Mouse (Mus musculus) liver, postnatal 0 days (tissue): Measurements from ENCODE around the gene A030014E15Rik. TPM values are rescaled to one million over a fixed set of nuclear protein-coding genes. Genes with fewer than 3 reads are reported as not detected.

Experiments
- ATAC-seq: fragments of 200-750 bp; cut with Nextera tagmentation; 2 replicates; pipeline ENCODE4 v1.8.0; 2017; ENCODE audit warnings: mild to moderate bottlenecking, moderate library complexity
- DNase-seq: peaks from one replicate; pipeline ENCODE4 v3.0.0-alpha.2; 2016
- H3K27ac ChIP-seq: fragments of 300-500 bp; sonication (generic); 2 replicates; pipeline ENCODE4 v1.5.1; 2014; ENCODE audit warnings: antibody characterized with exemption, moderate library complexity, mild to moderate bottlenecking, low read depth
- H3K27me3 ChIP-seq: fragments of 300-500 bp; sonication (generic); 2 replicates; pipeline ENCODE4 v1.6.1; 2014; ENCODE audit warnings: low read length, control low read depth, mixed read lengths; ENCODE audit not compliant: insufficient read depth
- H3K36me3 ChIP-seq: fragments of 300-500 bp; sonication (generic); replicated peaks from 2 replicates; pipeline ENCODE4 v1.6.1; 2014; ENCODE audit warnings: mild to moderate bottlenecking, control low read depth, low read length, moderate library complexity, mixed read lengths; ENCODE audit not compliant: insufficient read depth
- H3K4me1 ChIP-seq: fragments of 300-500 bp; sonication (generic); 2 replicates; pipeline ENCODE4 v1.6.1; 2014; ENCODE audit warnings: antibody characterized with exemption, mild to moderate bottlenecking, control low read depth; ENCODE audit not compliant: insufficient read depth
- H3K4me2 ChIP-seq: fragments of 300-500 bp; sonication (generic); 2 replicates; pipeline ENCODE4 v1.6.1; 2014; ENCODE audit warnings: low read depth, mild to moderate bottlenecking, low read length, moderate library complexity, mixed read lengths
- H3K4me3 ChIP-seq: fragments of 300-500 bp; sonication (generic); 2 replicates; pipeline ENCODE4 v1.5.1; 2014; ENCODE audit warnings: low read depth, low read length
- H3K9ac ChIP-seq: fragments of 300-500 bp; sonication (generic); replicated peaks from 2 replicates; pipeline ENCODE4 v1.6.1; 2014; ENCODE audit warnings: mild to moderate bottlenecking, moderate library complexity
- H3K9me3 ChIP-seq: fragments of 300-500 bp; sonication (generic); 2 replicates; pipeline ENCODE4 v1.6.1; 2016; ENCODE audit warnings: mild to moderate bottlenecking, control low read depth, low read length, mixed read lengths
- CTCF ChIP-seq: sonication (generic); IDR thresholded peaks from 2 replicates; pipeline ENCODE4 v1.5.1; 2016; ENCODE audit warnings: antibody characterized with exemption, low read depth
- EP300 ChIP-seq: IDR thresholded peaks from 2 replicates; pipeline ENCODE4 v1.6.1; 2016; ENCODE audit warnings: antibody characterized with exemption, low read depth, mild to moderate bottlenecking
- WGBS: fragments of 180-500 bp; shearing (Covaris S2); extraction: QIAGEN DNeasy Blood & Tissue Kit; methylation state at CpG from one replicate; pipeline ENCODE4 v1.1.7; 2014; ENCODE audit not compliant: insufficient replicate concordance; 5-methylcytosine and 5-hydroxymethylcytosine counted together
- polyA plus RNA-seq: library from polyadenylated mRNA; unstranded; fragments of >200 nt; fragmentation: Nextera tagmentation; extraction: Ambion mirVana; gene quantifications from 2 replicates; pipeline ENCODE4 v1.2.1, GENCODE M21; 2015

The A030014E15Rik gene
- not detected in 2 replicates for polyA plus RNA-seq

- Histone ChIP-seq H3K36me3 (no peaks in the 10 kb centered on the region), H3K27ac (no peak within 1 kb of the TSS), H3K9ac (no peak within 1 kb of the TSS), H3K27me3 (no peaks in the 10 kb centered on the region), H3K4me3 (no peak within 1 kb of the TSS), H3K4me2 (no peak within 1 kb of the TSS), H3K4me1 (no peaks in the 10 kb centered on the region), H3K9me3 (no peaks in the 10 kb centered on the region)
- ATAC-seq = 0 out of 2 replicates have a peak, but pooled peaks have one; percentile 19
- TF ChIP-seq CTCF (no peak), EP300 (no peak)
- 82% methylated on average over 6 of the region's 6 CpGs for WGBS
- DNase-seq = no peak
Observed at GRCm38 (mm10) chr1:82924650-82925049, at the start of gene A030014E15Rik. Gene A030014E15Rik, plus strand, starts transcription at chr1:82924917.

- no peak overlapping the region for H3K9ac ChIP-seq
- H3K4me3 ChIP-seq = no peak overlapping the region
- whole genome bisulfite sequencing = 72% methylated on average over 2 of the region's 2 CpGs
- no peaks in the 10 kb centered on the region for H3K27me3 ChIP-seq
- ATAC-seq (no peak), DNase-seq (no peak)
- TF ChIP-seq EP300 = no peak
- no peak for TF ChIP-seq CTCF
- no peak overlapping the region for H3K27ac ChIP-seq
- no peaks in the 10 kb centered on the region for H3K9me3 ChIP-seq
- H3K4me1 ChIP-seq = no peaks in the 10 kb centered on the region
- H3K4me2 ChIP-seq = no peak overlapping the region
- H3K36me3 ChIP-seq = peaks cover 55% of the 10 kb centered on the region
Observed at GRCm38 (mm10) chr1:82879172-82879571, 45.5 kb upstream of the A030014E15Rik start.

- peaks cover 64% of the 10 kb centered on the region for H3K36me3 ChIP-seq
- 94% methylated on average over 8 of the region's 8 CpGs for WGBS
- no peaks in the 10 kb centered on the region for H3K9me3 ChIP-seq
- no peak for ATAC-seq
- no peak overlapping the region for H3K4me2 ChIP-seq
- no peaks in the 10 kb centered on the region for H3K27me3 ChIP-seq
- TF ChIP-seq CTCF (no peak), EP300 (no peak)
- H3K4me3 ChIP-seq = no peak overlapping the region
- no peak overlapping the region for H3K27ac ChIP-seq
- no peak for DNase-seq
- H3K4me1 ChIP-seq = no peaks in the 10 kb centered on the region
- no peak overlapping the region for H3K9ac ChIP-seq
Observed at GRCm38 (mm10) chr1:82880196-82880595, 44.5 kb upstream of the A030014E15Rik start.

- no peak overlapping the region for H3K27ac ChIP-seq
- no peaks in the 10 kb centered on the region for H3K4me1 ChIP-seq
- no peak overlapping the region for H3K4me3 ChIP-seq
- H3K36me3 ChIP-seq = peaks cover 59% of the 10 kb centered on the region
- H3K9ac ChIP-seq = no peak overlapping the region
- WGBS = 93% methylated on average over 7 of the region's 7 CpGs
- ATAC-seq (no peak), DNase-seq (no peak)
- no peak for TF ChIP-seq EP300
- TF ChIP-seq CTCF = no peak
- no peaks in the 10 kb centered on the region for H3K9me3 ChIP-seq
- no peaks in the 10 kb centered on the region for H3K27me3 ChIP-seq
- no peak overlapping the region for H3K4me2 ChIP-seq
Observed at GRCm38 (mm10) chr1:82893269-82893668, 31.4 kb upstream of the A030014E15Rik start.

- TF ChIP-seq CTCF (no peak), EP300 (no peak)
- H3K4me1 ChIP-seq = no peaks in the 10 kb centered on the region
- ATAC-seq = no peak
- H3K9ac ChIP-seq = no peak overlapping the region
- H3K9me3 ChIP-seq = no peaks in the 10 kb centered on the region
- peaks cover 47% of the 10 kb centered on the region for H3K36me3 ChIP-seq
- no peak for DNase-seq
- no peaks in the 10 kb centered on the region for H3K27me3 ChIP-seq
- H3K27ac ChIP-seq = no peak overlapping the region
- no peak overlapping the region for H3K4me2 ChIP-seq
- no peak overlapping the region for H3K4me3 ChIP-seq
- whole genome bisulfite sequencing = 87% methylated on average over 1 of the region's 1 CpGs
Observed at GRCm38 (mm10) chr1:82900567-82900966, 24.1 kb upstream of the A030014E15Rik start.

GRCm38 (mm10) chr1:82901201-82901600, 23.5 kb upstream of the A030014E15Rik start:
- 86% methylated on average over 3 of the region's 3 CpGs for WGBS
- DNase-seq (no peak), ATAC-seq (no peak)
- no peak overlapping the region for H3K9ac ChIP-seq
- H3K4me2 ChIP-seq = no peak overlapping the region
- H3K4me3 ChIP-seq = no peak overlapping the region
- no peak overlapping the region for H3K27ac ChIP-seq
- TF ChIP-seq CTCF (no peak), EP300 (no peak)
- no peaks in the 10 kb centered on the region for H3K27me3 ChIP-seq
- H3K4me1 ChIP-seq = no peaks in the 10 kb centered on the region
- peaks cover 46% of the 10 kb centered on the region for H3K36me3 ChIP-seq
- H3K9me3 ChIP-seq = no peaks in the 10 kb centered on the region

- no peak for ATAC-seq
- Histone ChIP-seq H3K27ac (no peak overlapping the region), H3K36me3 (peaks cover 14% of the 10 kb centered on the region), H3K27me3 (no peaks in the 10 kb centered on the region), H3K9me3 (no peaks in the 10 kb centered on the region), H3K9ac (no peak overlapping the region), H3K4me3 (no peak overlapping the region), H3K4me2 (no peak overlapping the region), H3K4me1 (no peaks in the 10 kb centered on the region)
- TF ChIP-seq EP300 (no peak), CTCF (no peak)
- 90% methylated on average over 3 of the region's 3 CpGs for WGBS
- no peak for DNase-seq
Observed at GRCm38 (mm10) chr1:82905886-82906285, 18.8 kb upstream of the A030014E15Rik start.
